Mouse (Mus musculus) urinary bladder, postnatal 25 days (tissue): ENCODE data around the gene Slc44a2.
"Not testable (repeated sequence)": the region's sequence is repeated elsewhere in the genome, so short reads cannot be mapped to it uniquely, and the experiment has no call there.

Experiments used
- DNase-seq: peaks from one replicate; pipeline ENCODE4 v3.0.0; 2022; ENCODE audit warnings: low spot score

Gene Slc44a2

DNA sequence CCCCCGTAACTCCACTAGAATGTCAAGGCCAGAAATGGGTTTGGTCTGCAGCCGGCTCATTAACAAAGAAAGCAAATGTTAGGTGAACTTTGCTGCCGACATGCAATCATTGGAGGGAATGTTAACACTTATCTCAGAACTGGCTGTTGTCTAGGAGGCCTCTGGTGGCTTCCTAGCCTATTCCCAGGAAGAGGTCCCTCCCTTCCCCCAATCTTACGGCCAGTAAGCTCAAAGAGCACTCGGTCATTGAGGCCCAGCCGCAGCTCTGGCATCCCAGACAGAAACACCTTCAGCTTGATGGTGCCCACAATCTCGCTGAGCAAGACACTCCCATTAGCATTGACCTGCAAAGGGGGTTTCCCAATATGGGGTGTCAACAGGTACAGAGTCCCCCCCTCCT, 15.4 kb upstream of the Slc44a2 start:
- DNase-seq, result no peak

DNA sequence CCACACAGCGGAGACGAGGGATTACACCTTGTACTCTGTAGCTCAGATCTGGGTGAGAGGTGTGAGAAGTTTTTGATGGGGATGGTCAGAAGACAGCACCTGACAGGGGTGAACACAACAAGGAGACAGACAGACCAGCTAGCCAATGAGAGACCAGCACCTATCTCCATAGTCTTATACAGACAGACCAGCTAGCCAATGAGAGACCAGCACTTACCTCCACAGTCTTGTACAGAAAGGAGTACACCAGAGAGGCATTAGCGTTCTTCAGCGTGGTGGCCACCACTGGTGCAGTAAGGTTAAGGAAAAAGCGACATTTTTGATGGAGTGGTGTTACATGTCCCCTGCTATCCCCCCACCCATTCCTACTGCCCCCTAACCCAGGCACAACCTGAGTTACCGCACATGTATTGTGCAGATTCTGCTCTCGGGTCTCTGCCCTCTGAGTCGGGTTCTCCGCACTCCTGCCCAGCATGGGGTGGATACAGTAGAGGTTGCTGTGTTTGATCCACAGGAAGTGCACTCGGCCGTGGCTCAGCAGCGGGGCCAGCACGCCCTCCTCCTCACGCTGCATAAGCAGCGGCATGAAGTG, 11.3 kb upstream of the Slc44a2 start:
- DNase-seq, result no peak

DNA sequence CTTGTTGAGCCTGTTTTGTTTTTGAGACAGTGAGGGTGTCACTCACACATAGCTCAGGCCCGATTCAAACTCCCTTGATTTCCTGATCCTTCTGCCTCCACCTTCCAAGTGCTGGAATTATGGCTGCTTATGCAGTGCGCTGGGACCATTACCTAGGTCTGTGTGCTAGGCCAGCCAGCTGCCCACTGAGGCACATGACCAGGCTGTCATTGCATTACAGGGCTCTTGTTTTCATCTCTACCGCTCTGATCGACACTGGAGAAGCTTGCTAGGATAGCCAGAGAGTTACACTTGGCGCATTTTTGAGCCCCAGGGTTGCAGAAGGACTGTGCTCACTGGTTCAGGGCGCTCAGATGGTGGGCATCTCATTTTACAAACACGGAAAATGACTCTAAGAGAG, 8.8 kb upstream of the Slc44a2 start:
- no peak for DNase-seq

DNA sequence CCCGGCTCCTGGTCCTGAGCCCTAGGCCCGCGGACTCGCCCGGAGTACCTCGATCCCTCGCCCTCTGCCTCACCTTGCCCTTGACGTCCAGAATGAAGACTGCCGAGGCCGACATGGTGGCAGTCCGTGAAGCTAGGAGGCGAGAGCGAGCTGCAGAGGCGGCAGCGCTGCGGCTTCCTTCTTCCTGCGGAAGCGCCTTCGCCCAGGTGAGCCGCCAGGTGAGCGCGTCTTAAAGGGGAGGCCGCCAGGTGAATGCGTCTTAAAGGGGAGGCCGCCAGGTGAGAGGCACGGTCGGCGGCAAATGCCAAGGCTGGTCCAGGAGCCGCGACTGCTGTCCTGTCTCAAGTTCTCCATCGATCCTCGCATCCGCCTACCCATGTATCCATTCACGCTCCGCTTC, 8.4 kb upstream of the Slc44a2 start, which contains the start of gene Ap1m2:
Ap1m2 (minus strand) TSS at position 204 of the 400 bp plus-strand sequence.
- peak; percentile 62 for DNase-seq

DNA sequence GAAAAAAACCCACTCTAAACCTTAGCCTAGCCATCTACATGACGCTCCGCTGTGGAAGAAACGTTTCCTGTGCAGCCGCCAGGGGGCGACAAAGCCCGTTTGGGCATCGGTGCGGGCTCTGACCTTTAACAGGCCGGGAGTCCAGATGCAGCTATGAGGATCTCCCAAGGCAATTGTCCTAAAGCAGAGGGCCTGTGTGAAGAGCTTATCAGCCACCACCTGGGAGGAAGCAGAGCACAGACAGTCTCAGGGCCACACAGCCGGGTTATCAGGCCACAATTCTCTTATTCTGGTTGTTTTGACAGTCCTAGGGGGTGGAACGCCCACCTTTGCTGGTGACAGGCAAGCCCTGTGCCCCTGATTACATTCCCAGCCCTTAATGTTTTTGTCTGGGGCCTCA, 7.1 kb upstream of the Slc44a2 start:
- DNase-seq, result peak; percentile 96

DNA sequence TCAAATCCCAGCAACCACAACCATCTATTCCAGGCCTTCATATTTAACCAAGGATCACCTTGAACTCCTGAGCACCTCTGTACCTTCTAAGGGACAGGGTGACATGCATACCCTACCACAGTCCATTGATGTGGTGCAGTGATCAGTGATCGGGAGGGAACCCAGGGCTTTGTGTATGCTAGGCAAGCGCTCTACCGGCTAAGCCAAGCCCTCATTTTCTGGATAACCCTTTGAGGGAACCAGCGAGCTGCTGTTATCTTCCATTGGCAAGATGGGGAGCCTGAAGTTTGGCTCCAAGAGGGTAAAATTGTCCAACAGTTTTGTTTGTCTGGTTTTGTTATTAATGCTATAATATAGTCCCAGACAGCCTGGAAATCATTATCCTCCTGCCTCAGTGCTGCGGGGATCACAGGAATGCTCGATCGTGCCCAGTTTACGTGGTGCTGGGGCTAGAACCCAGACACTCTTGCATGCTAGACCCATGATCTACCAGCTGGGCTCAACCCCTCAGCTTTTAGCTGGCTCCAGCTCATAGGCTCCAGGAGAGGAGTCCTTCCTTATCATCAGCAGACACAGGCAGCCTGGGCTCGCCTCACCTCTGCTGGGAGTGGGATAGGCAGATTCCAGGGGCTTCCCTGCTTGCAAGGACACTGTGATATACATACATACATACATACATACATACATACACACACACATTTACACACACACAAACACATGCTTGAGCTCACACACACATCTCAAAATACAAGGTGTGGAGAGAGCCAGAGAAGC, 5.9 kb upstream of the Slc44a2 start:
- DNase-seq, result no peak

DNA sequence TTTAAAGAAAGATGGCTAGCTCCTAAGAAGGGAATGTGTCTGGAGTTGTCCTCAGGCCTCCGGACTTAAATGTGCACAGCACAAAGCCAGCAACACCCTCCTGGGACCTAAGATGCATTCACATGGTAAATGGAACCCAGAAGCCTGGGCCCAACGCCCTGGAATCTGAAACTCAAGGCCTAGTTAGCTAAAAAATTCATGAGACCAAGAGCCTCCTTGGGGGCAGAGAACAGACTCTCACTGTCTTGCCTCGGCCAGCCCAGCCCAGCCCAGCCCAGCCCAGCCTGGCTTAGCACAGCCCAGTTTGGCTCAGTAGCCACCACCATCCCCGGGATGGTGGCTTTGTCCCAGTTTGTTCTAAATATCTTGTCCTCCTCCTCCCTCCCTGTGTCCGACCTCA, 5.1 kb upstream of the Slc44a2 start:
- DNase-seq, result no peak

DNA sequence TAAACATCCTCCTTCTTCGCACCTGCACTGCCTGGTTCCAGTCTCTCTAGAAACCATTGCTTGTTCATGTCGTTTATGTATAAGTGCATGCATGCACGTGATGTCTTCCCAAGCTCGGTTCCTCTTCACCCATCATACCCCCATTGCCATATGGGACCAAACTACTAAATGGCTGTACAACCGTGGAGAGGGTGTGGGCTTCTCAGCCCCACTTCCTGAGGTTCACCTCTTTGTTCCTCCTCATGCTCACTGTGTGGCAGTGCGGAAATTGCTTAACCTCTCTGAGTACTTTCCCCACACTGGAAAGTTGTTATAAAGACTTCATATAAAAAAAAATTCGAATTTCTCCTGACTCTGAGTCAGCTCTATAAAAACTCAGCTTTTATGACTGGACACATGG, 3.8 kb upstream of the Slc44a2 start:
- no peak for DNase-seq

DNA sequence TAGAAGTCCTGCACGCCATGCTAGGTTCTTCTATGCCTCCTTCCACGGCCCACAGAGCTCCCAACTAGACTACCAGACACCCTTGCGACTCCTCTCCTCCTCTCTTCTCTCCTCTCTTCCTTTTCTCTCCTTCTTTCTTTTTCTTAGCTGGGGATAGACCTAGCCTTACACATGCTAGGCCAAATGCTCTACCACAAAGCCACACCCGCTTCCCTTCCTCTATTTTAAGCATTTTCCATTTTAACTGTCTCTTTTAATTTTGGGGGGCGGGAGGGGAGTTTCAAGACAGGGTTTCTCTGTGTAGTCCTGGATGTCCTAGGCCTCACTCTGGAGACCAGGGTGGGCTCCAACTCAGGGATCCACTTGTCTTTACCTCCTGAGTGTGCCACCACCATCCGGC, 1.7 kb upstream of the Slc44a2 start:
- DNase-seq, result no peak

DNA sequence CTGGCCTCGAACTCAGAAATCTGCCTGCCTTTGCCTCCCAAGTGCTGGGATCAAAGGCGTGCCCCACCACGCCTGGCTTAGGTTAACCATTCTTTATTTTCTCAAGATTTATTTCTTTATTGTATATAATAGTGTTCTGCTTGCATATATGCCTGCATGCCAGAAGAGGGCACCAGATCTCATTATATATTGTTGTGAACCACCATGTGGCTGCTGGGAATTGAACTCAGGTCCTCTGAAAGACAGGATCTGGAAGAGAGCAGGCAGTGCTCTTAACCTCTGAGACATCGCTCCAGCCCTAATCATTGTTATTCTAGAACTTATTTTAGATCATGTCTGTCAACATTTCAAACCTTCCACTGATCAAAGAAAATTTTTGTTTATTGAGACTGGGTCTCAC, 995 bp upstream of the Slc44a2 start:
- DNase-seq, result no peak

DNA sequence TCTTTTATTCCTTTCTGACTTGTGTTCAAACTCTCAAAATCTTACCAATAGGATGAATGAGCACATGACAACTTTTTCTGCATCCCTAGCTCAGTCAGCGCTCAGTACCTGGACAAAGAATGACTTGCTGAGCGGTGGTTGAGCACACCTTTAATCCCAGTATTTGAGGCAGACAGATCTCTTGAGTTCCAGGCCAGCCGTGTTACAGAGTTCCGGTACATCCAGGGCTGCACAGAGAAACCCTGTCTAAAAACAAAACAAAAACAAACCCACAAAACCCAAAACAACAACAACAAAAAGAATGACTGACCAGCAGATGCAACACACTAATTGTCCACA, 249 bp upstream of the Slc44a2 start:
- DNase-seq, result no peak

DNA sequence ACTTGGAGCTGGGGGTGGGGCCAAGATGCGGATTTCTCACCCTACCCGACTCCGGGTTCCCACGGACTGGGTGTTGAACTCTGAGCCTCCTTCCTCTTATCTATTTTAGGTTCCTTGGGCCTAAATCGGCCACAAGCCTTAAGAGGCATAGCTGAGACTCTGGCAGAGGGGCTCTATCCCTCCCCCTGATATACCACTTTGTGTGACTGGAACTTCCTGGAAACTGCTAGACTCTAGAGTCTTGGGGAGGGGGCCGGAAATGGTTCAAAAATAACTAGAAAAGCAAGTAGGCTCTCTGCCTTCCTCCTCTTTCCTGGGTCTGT, 976 bp downstream of the Slc44a2 start:
- DNase-seq, result no peak

DNA sequence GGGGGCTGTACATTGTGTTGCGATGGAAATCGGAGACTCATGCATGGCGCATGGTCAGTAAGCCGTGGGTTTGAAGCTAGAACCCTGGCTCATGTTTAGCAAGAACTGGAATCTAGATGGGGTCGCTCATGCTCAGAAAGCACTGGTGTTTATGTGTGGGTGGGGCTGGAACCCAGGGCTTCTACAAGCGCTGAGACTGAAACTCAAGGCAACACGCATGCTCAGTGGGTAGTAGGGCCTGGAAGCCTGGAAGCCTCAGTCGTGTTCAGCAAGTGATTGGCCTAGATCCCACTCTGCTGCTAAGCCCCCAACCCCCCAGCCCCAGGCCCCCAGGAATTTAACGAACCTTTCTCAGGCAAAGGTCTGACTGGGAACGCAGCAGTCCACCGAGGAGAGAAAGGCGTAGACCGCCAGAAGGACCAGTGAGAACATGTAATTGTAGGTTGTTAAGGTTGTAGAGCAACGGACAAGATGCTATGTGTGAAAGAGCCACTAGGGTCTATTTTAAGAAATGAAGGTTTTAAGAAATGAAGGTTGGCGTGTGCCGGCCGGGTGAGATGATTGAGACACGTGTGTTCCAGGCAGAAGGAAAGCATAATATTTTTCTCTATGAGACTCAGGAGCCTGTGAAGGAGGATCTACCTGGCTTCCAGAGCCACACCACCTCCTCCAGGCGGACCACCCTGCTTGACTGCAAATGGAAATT, 1.9 kb downstream of the Slc44a2 start:
- DNase-seq, result no peak

DNA sequence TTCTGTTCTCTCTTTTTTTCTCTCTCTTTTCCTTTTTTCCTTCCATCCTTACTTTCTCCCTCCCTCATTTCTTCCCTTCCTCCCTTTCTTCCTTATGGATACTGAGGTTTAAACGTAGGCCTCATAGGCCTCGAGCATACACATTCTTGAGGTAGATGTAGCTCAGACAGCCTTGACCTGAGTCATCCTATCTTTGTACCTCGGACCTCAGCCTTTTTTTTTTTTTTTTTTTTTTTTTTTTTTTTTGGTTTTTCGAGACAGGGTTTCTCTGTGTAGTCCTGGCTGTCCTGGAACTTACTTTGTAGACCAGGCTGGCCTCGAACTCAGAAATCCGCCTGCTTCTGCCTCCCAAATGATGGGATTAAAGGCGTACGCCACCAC, 2.4 kb downstream of the Slc44a2 start:
- DNase-seq, result not testable (repeated sequence)

DNA sequence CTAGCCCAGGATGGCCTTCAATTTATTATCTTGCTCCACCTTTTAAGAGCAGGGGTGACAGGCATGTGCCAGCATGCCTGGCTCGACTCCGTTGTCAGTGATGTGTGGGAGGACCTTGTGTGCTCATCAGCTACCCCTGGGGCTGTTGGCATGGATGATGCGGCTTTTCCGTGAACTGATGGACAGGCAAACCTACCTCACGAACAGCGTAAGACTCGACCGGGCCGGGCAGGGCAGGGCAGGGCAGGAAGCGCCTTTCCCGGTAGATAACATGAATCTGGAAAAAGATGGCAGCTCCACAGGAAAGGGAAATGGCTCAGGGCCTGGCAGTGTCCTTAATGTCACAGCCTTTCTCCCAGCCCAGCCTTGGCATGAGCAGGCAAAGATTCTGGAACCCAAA, 3.8 kb downstream of the Slc44a2 start:
- no peak for DNase-seq

DNA sequence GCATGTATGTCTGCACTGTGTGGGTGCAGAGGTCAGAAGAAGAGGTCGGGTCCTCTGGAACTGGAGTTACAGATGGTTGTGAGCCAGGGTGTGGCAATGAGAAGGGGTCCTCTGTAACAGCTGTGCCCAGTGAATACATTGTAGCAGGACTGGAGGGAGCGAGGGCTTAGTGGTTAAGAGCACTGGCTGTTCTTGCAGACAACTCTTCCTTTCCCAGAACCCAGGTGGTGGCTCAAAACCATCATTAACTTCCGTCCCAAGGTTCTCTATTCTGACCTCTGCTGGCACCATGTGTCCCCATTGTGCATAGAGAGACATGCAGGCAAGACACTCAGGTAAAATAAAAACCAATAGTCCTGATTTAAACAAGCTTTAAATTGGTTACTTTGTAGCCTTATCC, 7.1 kb downstream of the Slc44a2 start:
- DNase-seq, result no peak

DNA sequence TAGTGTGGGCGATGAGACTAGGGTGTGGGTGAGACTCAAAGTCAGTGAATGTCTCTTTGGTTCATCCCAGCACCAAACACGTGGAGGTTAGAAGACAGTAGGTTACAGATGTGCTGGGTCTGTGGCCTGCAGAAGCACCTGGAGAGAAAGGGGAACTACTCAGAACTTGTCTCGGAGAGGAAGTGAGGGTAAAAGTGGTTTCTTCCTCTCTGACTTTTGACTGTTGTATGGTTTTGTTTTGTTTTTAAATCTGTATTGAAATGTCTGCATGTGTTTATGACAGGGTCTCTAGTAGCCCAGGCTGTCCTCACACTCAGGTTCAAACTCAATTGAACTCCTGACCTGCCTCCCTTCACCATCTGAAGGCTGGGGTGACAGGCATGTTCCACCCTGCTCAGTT, 7.5 kb downstream of the Slc44a2 start:
- no peak for DNase-seq

DNA sequence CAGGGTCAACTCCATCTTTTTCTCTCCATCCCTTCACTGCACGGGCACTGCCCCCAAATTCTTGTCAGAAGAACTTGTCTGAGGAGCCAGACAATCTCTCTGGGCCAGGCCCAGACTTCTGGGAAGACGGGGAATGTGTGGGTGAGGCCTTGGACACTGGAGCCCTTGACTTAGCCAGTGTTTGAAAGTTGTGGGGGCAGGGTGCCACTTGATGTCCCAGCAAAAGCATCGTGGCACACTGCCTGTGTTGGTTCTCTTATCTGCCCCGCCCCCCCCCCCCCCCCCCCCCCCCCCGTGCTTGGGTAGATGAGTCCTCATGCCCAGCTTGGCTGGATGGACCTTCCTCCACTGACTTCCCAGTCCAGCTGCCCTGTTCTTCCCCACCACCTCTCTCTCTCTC, 8.5 kb downstream of the Slc44a2 start:
- no peak for DNase-seq

DNA sequence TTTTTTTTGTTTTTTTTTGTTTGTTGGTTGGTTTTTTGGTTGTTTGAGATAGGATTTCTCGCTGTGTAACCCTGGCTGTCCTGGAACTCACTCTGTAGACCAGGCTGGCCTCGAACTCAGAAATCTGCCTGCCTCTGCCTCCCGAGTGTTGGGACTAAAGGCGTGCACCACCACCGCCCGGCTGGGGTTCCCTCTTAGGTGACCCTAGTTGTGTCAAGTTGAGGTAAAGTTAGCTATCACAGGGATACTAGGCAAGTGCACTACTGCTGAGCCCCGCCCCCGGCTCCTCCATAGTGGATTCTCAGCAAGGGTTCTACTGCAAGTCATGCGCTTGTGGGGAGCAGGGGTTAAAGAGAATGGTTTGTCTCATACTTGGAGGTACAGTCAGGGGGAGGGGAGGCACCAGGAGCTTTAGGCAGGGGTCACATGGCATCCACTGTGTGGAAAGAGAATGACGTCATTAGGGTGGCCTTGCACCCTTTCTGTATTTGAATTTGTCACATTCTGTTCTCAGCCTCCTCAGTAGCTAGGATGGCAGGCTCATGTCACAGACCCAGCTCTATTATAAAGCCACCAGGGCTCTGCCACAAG, 9.3 kb downstream of the Slc44a2 start:
- no peak for DNase-seq

DNA sequence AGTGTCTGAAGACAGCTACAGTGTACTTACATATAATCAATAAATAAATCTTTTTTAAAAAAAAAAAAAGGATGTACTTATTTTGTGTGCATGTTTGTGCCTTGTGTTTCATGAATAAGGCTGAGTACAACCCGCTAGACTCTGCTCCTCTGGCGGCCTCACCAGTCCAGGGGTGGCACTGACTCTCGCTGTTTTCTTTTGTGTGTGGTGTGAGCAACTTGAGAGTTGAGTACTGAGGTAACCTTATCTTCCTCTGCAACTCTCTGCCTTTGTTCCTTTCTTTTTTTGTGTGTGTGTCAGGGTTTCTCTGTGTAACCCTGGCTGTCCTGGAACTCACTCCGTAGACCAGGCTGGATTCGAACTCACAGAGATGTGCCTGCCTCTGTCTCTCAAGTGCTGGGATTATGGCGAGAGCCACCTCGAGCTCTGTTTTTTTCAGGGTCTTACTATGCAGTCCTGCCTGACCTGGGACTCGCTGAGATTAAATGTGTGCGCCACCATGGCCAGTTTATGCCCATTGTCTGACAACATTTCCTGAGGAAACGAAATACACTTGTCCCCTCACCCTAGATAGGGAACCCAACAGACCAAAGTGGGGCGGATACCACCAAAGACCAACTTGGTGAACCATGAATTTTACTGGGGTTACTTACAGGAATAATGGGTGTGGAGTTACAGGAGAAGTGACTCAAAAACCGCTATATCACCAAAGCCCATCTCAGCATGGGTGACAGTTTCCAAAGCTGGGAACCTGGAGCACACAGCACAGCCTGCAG, 11.1 kb downstream of the Slc44a2 start:
- DNase-seq, result no peak

DNA sequence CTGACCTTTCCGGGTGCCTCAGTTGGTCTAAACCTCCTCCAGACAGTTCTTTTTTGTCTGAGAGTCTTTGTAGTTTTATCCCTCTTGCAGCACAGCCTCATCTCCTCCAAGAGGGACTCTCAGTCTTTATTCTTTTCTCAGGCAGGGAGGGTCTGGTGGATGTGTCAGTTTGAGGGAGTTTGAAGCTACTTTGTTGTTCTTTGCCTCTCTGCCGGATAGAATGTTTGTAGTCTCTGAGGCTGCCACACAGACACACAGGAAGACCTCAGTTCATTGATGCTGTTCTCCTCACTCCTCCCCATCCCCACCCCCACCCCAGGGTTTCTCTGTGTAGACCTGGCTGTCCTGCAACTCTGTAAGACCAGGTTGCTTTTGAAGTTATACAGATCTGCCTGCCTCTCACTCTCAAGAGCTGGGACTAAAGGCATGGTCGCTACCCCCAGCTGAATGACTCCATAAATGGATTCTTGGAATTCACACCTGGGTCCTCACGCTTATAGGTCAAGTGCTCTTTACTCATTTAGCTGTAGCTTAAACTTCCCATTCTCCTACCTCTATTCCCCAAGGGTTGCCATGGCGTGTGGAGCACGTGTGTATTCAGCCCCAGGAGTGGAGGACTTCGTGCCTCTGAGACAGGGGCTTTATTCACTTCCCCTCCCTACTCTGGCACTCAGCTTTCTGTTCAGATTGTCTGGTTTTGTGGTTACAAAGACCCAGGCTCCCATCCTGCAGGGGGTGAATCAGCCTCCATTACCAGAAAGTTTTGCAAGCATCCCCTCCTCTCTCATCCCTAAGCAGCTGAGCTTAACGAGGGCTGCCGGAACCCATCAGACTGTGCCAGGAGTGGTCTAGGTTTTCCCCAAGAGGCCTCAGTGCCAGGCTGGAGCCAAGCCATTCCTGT, 11.9 kb downstream of the Slc44a2 start:
- no peak for DNase-seq

DNA sequence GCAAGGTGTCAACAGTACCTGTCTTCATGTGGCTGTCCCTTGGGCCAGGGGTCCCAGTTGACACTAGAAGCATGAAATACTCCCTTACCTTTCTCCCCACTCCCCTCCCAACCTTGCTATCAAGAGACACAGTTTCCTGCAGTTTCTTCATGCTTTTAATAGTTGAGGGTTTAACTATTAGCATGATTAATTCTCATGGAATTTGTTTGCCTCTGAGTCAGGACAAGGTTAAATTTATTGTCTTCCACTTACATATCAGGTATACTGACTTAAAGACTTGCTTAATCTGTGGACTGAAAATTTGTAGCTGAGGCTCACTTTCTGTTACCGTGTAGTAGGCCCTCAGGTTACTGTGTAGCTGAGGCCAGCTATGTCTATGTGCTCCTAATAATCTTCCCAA, 13.0 kb downstream of the Slc44a2 start:
- DNase-seq, result no peak
